Mouse (Mus musculus) spleen, adult 12 weeks (tissue): Measurements from ENCODE around the gene Rabep2.
"Not testable (repeated sequence)": the region's sequence is repeated elsewhere in the genome, so short reads cannot be mapped to it uniquely, and the experiment has no call there.

Experiments used
- DNase-seq: peaks from one replicate; pipeline ENCODE4 v3.0.0; 2022; ENCODE audit warnings: low spot score

Rabep2 gene

GRCm38 (mm10) chr7:126464836-126465235 lies 36.3 kb downstream of the Rabep2 start:
- no peak for DNase-seq

GRCm38 (mm10) chr7:126465246-126466030 lies 36.9 kb downstream of the Rabep2 start:
- DNase-seq, result no peak

- no peak for DNase-seq
Observed at GRCm38 (mm10) chr7:126466116-126466515, 37.6 kb downstream of the Rabep2 start.

DNA sequence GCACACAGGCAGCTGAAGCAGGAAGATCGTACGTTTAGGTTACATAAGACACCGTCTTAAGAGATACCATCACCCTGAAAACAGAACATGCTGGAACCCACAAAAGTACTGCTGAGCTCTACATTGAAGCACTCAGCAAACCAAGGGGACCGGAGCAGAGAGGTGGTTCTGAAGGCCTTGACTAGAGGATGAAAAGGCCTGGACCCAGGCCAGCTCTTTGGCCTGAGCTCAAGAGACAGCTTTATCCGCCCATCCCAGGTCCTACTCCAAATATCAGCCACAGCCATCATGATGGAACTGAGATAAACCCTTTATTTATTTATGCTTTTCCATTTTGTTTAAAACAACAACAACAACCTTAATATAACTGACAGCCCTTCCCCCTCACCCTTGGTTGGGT lies 38.1 kb downstream of the Rabep2 start:
- DNase-seq, result no peak

DNA sequence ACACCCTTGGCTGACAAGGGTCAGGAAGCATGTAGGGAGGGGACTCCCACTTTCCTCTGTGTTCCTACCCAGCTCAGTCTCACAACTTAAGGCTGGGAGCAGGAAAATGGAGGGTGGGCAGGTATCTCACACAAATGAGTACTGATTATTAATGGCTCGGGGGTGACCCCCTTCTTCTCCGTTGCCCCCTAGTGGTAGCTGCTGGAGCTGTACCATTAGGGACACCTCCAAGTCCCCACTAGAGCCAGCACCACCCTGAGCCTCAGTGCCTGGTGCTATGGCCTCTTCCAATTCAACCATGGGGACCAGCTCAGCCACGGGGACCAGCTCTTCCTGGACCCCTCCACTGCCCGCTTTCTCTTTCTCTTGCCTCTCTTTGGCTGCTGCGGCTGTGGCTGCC lies 38.7 kb downstream of the Rabep2 start:
- peak; percentile 44 for DNase-seq

GRCm38 (mm10) chr7:126467834-126468627 lies 39.5 kb downstream of the Rabep2 start:
- DNase-seq, result no peak

DNA sequence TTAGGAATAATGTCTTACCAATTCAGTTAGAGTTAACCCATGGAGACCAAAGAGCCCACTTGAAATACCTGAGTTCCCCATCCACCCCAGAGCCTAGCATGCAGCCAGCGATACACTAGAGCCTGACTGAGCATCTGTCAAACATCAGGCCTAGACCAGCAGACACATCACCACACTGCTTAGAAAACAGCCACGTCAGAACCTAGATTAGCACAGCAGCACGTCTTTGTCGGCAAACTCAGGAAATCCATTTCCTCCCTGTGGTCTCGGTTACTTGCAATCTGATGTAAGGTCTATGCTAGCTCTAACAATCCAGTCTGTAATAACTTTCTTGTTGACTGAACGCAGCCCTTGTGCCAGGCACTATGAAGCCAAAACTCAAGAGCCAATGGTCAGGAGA lies 41.5 kb downstream of the Rabep2 start:
- DNase-seq, result no peak

DNA sequence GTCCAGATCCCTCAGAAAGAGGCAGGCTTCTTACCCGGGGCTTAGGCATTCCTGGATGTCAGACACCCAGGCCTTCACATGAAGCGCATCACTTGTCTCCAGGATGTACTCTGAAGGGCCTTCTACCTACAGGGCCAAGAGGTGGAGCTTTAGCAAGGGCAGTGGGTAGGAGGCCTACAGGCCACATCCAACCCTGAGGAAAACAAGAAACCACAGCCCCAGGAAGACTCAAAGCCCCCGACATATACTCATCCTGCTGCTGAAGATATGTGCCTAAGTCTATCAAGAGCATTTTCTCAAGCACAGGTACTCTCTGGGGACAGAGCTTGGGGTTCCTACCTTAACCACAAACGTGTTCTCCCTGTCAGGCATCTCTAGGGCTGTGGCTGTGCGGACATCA lies 42.8 kb downstream of the Rabep2 start:
- no peak for DNase-seq

DNA sequence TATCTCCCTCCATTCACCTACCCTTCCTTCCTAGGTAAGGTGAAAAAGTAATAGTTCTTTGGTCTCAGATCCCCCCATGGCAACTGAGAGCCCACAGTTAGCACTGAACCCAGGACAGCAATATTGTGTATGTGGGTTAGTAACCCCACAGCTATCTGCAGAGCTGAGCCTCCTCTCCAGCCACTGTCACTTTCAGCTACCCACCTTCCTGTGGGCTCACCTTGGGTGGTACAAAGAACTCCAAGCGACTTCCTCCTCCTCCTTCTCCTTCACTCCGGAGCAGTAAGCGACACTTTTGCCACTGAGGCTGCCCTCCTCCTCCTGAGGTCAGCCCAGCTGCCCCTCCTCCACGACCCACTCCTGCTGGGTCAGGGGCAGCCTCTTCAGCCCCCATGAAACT lies 43.3 kb downstream of the Rabep2 start:
- no peak for DNase-seq

DNA sequence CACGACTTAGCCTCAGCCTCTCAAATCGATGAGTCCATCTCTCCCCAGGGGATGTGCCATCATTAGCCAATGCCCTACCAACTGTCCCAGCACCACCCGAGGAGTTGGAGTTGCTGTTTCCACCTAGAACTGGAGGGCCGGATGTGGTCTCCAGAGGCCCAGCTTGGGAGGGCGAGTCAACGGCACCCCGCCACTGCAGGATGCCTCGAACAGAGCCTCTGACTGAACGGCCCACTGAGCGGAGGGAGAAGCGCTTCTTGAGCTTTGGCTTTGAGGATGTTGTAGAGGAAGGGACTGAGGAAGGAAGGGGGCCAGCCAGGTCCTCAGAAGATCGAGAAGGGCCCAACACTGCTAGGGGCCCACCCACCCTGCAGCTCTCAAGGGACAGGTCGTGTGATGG lies 43.7 kb downstream of the Rabep2 start:
- peak; percentile 12 for DNase-seq

DNA sequence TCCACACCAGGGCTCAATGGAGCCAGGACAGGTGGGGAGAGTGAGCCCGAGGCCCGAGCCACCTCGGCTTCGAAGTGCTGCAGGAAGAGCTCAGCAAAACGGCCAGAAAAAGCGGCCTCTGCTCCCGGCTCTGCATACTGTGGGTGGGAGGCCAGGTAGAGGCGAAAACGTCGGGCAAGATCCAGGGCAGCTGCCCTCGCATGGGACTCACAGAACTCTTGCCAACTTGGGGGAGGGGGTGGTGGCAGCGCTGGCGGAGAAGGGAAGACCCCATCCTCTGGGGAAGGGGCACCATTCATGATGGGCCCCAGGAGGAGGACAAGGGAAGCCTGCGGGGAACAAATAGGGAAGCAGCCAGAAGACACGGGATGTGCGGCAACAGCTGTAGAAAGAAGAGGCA lies 44.2 kb downstream of the Rabep2 start:
- no peak for DNase-seq

DNA sequence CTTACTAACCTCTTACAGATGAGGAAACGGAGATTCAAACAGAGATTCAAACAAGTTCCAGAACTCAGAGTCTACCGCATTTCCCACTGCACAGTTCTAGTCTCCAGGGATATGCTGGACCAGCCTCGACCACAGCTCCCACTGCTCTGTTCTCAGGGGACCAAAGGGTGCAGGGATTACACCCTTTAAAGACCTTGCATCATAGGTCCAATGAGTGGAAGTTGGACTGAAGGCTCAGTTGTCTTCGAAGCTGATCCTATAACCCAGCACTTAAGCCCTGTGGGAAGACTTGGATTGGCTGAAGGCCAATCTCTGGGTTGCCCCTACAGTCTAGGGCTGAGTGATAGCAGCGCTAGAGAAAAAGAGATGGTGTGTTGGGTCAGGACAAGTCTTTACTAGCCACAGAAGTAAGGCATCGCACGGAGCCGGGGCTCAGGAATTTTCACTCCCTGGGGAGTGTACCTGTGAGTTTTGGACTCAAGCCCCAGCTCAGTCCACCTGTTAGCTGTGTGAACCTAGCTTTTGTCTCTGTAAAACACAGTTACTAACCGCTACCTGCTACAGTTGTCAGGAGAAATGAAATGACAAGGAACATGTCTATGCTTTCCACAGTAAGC lies 45.0 kb downstream of the Rabep2 start:
- DNase-seq, result no peak

DNA sequence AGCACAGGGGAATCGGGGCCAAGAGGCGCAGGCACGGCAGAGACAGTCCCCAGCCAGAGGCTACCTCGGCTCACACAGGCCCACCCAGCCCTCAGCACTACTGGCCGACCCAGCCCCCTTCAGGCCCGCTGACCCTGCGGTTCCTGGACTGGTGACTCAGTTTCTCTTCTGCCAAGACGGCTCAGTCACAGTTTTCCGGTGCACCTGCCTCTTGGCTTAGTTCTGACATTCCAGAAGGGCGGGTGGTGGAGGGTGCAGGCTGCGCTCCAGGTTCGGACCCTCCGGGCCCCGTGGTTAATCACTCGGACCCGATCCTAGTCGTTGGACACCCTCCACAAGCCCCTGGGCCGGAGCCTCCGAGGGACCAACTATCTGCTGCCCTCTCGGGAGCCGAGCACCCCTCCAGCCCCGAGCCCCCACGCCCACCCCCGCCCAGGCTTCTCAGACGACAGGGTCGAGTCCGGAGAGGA lies 46.0 kb downstream of the Rabep2 start:
- DNase-seq, result no peak

- peak; percentile 75 for DNase-seq
Observed at GRCm38 (mm10) chr7:126474993-126475581, 46.5 kb downstream of the Rabep2 start, which contains the start of gene Sh2b1. Sh2b1 (minus strand) TSS chr7:126475424.

DNA sequence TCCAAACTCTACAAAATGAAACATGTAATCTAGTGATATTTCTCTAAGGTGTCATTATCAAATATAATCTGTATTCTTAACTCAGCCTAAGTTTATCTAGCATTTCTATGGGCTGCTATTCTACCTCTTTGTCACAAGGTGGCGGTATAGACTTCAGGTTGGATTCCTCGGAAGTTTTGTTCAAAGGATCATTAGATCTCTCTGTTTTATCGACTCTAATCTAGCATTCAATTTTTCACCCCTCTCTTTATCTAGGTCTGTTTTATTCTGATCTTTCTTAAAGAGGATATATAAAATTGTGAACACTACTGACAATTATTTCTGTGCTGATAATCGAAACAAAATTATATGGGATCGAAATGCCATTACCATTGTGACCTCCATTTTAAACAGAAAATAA lies 53.1 kb downstream of the Rabep2 start:
- DNase-seq, result no peak

GRCm38 (mm10) chr7:126482392-126482871 lies 53.9 kb downstream of the Rabep2 start:
- peak; percentile 47 for DNase-seq

DNA sequence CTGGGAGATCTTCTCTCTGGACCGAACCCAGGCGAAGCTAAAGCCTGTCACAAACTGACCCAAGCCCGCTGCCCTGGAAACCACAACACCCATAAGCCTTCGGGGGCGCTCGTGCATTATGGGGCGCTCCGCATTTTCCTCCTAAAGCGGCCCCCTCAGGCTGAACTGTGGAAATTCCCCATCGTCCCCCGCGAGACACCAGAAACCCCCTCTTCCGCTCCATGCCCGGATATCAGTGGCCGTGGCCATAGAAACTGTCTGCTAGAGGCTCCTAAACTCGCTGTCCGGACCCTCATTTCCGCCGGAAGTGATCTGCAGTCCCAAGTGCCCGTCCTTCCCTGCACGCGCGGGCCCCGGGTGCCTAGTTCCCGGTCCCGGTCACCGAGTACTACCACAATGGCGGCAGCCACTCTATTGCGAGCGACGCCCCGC lies 58.5 kb downstream of the Rabep2 start, which contains the start of gene Tufm:
Gene Tufm (plus strand): TSS at position 310 of the 432 bp plus-strand sequence.
- DNase-seq, result peak; percentile 73

- DNase-seq, result not testable (repeated sequence)
Observed at GRCm38 (mm10) chr7:126487617-126488385, 59.2 kb downstream of the Rabep2 start.

- DNase-seq, result no peak
Observed at GRCm38 (mm10) chr7:126491005-126491404, 62.4 kb downstream of the Rabep2 start.

DNA sequence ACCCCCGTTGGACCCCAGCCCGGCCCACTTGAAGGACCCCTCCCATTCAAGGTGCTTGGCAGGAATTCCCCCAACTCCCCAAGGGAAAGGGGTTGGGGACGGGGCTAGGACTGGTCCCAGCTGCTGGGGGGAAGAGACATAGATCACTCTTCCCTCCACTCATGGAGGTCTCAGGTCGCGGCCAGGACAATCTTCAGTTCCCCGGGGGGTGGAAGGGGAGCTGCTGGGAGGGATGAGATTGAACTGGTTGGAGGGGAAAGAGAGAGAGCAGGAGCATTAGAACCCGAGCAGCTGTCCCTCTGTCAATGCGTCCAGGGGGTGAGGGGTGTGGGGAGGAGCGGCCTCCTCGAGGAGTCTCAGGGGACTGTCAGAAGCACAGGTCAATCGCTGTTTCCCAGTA lies 63.4 kb downstream of the Rabep2 start:
- no peak for DNase-seq

DNA sequence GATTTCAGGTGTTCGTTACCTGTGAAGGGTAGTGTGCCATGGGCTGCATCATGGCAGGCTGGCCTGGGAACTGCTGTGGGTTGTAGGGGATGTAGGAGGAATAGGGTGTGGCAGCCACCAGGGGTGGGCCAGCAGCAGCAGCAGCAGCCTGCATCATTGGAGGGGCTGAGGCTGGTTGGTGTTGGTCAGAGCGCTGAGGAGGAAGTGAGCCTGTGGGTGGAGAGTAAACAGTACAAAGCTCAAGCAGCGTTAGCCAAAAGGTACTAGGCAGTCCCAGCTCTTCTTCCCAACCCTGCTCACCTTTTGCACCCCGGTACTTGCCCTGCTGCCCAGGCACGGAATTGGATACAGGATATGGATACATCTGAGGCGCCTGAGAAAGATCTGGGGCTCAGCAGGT lies 65.6 kb downstream of the Rabep2 start:
- no peak for DNase-seq
